Mouse (Mus musculus) testis, adult 2 months (tissue): Measurements from ENCODE around the gene Pofut1. TPM values are rescaled to one million over a fixed set of nuclear protein-coding genes. Genes with fewer than 3 reads are reported as not detected.

Experiments
- H3K27ac ChIP-seq: fragments of 200-500 bp; 2 replicates; pipeline ENCODE4 v1.5.1; 2012; ENCODE audit warnings: low read depth, low read length; ENCODE audit not compliant: control insufficient read depth, insufficient read depth
- H3K27me3 ChIP-seq: fragments of 200-500 bp; 2 replicates; pipeline ENCODE4 v1.6.1; 2012; ENCODE audit warnings: mild to moderate bottlenecking, low read length, moderate library complexity; ENCODE audit not compliant: control insufficient read depth, insufficient read depth
- H3K36me3 ChIP-seq: fragments of 200-500 bp; 2 replicates; pipeline ENCODE4 v1.6.1; 2012; ENCODE audit warnings: mild to moderate bottlenecking, low read length; ENCODE audit not compliant: control insufficient read depth, insufficient read depth
- H3K4me1 ChIP-seq: fragments of 200-500 bp; 2 replicates; pipeline ENCODE4 v1.6.1; 2012; ENCODE audit warnings: low read length; ENCODE audit not compliant: control insufficient read depth, insufficient read depth
- H3K4me3 ChIP-seq: fragments of 200-500 bp; 2 replicates; pipeline ENCODE4 v1.5.1; 2012; ENCODE audit warnings: low read depth, mild to moderate bottlenecking, low read length, moderate library complexity, mixed read lengths; ENCODE audit not compliant: control insufficient read depth
- CTCF ChIP-seq: fragments of 200-500 bp; IDR thresholded peaks from 2 replicates; pipeline ENCODE4 v1.5.1; 2012; ENCODE audit warnings: low read depth, mild to moderate bottlenecking, inconsistent platforms, low read length, moderate library complexity; ENCODE audit not compliant: control insufficient read depth, insufficient read depth, insufficient replicate concordance
- POLR2A ChIP-seq: fragments of 200-500 bp; IDR thresholded peaks from 2 replicates; pipeline ENCODE4 v1.6.1; 2012; ENCODE audit warnings: low read depth, mild to moderate bottlenecking, inconsistent platforms, low read length, moderate library complexity; ENCODE audit not compliant: control insufficient read depth
- polyA plus RNA-seq: library from polyadenylated mRNA; depleted of rRNA; stranded (reverse); fragments of >200 nt; gene quantifications from 2 replicates; pipeline ENCODE4 v1.2.3, GENCODE M21; 2012

Pofut1 gene
- polyA plus RNA-seq, 1 experiment = 10.8 TPM

DNA sequence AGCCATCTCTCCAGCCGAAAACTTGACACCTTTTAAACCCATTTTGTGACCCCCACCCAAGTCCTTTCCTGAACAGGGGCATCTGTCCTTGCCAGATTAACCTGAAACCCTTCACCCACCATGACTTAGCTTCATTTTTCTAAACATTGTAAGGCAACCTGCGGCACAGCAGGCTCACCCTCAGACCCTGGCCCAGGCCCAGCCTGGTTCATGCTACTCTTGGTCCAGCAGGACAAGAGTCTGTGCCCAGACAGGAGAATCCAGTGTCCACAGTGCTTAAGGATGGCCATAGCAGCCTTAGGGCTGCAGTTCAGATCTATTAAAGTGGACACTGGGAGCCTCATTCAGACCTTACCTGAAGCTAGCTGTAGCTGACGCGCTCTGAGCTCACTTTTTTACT lies 28.0 kb upstream of the Pofut1 start:
- Histone ChIP-seq H3K4me1 (no peaks in the 10 kb centered on the region), H3K27ac (no peak overlapping the region), H3K36me3 (no peaks in the 10 kb centered on the region), H3K4me3 (no peak overlapping the region), H3K27me3 (no peaks in the 10 kb centered on the region)
- no peak for TF ChIP-seq POLR2A
- no peak for TF ChIP-seq CTCF

DNA sequence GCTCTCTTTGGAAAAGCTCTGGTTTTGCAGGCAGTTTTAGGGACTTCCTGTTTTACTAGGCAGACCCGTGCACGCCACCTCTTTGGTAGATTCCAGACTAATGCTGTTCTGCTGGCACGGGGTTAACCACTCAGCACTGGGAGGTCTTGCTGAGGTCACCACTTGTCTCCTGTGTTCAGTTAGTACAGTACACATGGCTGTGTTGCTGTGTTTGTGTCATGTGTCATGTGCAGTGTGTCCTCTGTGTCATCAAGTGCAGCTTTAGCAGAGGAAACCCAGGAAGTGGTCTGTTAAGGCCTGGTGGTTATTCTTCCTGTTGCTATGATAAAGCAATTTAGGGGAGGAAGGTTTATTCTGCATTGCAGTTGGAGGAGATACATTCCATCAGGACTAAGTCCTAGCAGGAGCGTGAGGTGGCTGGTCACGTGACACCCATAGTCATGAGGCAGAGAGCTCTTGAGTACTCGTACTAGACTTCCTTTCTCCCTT lies 26.5 kb upstream of the Pofut1 start:
- no peak overlapping the region for H3K27ac ChIP-seq
- H3K27me3 ChIP-seq = no peaks in the 10 kb centered on the region
- H3K4me1 ChIP-seq = no peaks in the 10 kb centered on the region
- no peaks in the 10 kb centered on the region for H3K36me3 ChIP-seq
- TF ChIP-seq CTCF (no peak), POLR2A (no peak)
- no peak overlapping the region for H3K4me3 ChIP-seq

DNA sequence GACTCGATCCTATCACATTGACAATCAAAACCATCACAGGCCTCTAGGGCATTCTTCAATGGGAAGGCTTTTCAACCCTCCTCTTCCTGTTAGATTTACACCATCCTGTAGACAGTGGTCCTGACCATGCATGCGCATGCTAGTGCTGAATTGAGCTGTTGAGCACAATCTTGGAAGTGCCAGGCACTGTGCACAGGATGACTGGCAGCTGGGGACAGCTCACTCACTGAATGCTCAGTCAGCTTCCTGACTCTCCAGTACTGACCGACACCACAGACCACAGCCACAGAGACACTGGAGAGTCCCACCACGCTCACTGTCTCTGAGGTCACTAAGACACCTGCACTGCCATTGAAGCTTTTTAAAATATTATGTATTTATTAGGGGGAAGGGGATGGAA lies 25.9 kb upstream of the Pofut1 start:
- H3K4me1 ChIP-seq = no peaks in the 10 kb centered on the region
- no peak overlapping the region for H3K4me3 ChIP-seq
- H3K36me3 ChIP-seq = no peaks in the 10 kb centered on the region
- no peak overlapping the region for H3K27ac ChIP-seq
- TF ChIP-seq POLR2A (no peak), CTCF (no peak)
- no peaks in the 10 kb centered on the region for H3K27me3 ChIP-seq

DNA sequence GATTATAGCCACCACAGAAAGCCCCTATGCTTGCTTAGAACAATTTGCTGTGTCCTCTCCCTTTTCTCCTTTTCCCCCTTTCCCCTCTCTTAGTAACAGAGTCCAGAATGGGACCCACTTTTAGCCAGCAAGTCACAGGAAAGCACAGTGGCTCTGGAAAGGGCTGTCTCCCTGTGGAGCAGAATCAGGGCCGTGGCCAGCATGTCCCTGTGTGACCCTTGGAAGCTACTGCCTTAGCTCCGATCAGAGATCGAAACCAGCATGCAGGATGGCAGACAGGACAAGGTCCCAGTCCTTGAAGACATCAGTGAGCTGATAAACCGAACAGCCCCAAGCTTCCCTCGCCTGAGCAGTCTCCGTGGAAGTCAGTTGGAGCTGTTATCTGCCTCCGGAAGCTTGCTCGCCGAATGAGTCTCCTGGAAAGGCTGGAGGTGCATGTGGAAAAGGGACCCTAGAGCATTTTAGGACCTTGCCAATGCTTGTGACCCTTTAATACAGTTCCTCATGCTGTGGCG lies 23.4 kb upstream of the Pofut1 start:
- H3K27me3 ChIP-seq = no peaks in the 10 kb centered on the region
- no peaks in the 10 kb centered on the region for H3K4me1 ChIP-seq
- TF ChIP-seq POLR2A = no peak
- no peak for TF ChIP-seq CTCF
- H3K36me3 ChIP-seq = no peaks in the 10 kb centered on the region
- H3K4me3 ChIP-seq = no peak overlapping the region
- no peak overlapping the region for H3K27ac ChIP-seq

DNA sequence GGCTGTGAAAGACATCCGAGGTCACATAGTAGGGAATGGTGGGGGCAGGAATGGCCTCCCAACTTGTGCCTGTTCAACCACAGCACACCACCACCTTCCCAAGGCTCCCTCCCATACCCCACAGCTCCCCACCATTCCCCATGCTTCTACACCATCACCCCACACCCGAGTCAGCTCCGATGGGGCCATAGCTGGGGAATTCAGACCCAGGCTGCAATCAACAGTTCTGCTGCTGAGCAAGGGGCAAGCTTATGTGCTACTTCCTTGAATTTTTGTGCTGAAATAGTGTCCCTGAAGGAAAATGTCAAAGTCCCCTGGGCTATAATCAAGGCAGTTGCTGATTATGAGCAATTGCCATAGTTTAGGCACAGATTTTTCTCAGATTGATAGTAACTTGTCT lies 22.8 kb upstream of the Pofut1 start:
- Histone ChIP-seq H3K4me3 (no peak overlapping the region), H3K27ac (no peak overlapping the region), H3K27me3 (no peaks in the 10 kb centered on the region), H3K4me1 (no peaks in the 10 kb centered on the region), H3K36me3 (no peaks in the 10 kb centered on the region)
- no peak for TF ChIP-seq POLR2A
- TF ChIP-seq CTCF = no peak

DNA sequence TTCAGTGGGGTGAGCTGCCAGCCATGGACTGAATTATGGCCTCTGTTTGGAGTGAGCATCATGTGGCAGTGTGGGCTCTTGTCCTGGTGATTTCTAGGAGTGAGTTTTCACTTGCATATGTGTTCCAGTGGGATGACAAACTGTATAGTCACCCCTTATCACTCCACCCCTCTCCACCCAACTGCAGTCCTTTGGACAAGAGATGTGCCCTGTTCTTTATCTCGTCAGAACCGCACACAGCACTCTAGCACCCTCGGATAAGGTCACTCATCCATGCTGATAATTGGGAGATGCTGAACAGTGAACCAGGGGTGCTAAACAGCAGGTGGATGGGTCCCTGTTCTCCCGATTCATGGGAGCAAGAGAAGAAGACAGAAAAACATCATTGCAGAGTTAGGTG lies 19.7 kb upstream of the Pofut1 start:
- H3K36me3 ChIP-seq = no peaks in the 10 kb centered on the region
- no peaks in the 10 kb centered on the region for H3K27me3 ChIP-seq
- no peak overlapping the region for H3K27ac ChIP-seq
- no peak for TF ChIP-seq CTCF
- TF ChIP-seq POLR2A = no peak
- peaks cover 10% of the 10 kb centered on the region for H3K4me1 ChIP-seq
- H3K4me3 ChIP-seq = no peak overlapping the region

DNA sequence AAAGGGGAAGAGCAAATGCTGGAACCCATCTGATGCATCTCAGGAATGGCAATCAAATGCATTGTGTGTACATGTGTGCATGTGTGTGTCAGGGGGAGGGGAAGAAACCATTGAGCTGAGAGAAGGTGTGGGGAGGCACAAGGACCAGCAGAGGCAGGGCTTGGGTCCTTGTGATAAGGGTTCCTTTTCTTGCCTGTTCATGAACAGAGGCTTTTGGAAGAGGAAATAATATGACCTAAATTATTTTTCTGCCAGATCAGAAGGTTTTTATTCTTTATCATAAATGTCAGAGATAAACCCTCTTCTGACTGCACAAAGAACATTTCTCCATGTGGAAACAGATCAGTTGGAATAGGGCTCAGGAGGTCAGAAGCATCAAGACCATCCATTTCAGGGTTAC lies 19.2 kb upstream of the Pofut1 start:
- TF ChIP-seq POLR2A (no peak), CTCF (no peak)
- no peak overlapping the region for H3K4me3 ChIP-seq
- H3K4me1 ChIP-seq = peaks cover 10% of the 10 kb centered on the region
- no peaks in the 10 kb centered on the region for H3K27me3 ChIP-seq
- H3K36me3 ChIP-seq = no peaks in the 10 kb centered on the region
- no peak overlapping the region for H3K27ac ChIP-seq

DNA sequence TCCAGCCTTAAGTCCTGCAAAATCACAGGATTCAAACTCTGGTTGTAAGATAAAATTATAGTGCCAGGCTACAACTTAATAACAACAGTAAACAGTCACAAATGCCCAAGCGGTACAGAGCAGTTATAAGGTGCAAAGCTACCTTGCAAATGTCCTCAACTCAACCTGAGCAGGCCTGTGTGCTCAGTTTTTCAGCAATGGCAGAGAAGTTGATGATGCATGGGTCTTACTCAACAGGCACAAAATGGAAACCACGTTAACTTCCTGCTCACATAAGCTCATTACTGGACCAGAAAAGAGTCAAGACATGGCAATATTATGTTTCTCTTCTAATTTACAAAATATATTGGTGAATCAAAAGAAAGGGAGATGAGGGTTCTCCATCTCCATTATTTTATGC lies 18.8 kb upstream of the Pofut1 start:
- Histone ChIP-seq H3K36me3 (no peaks in the 10 kb centered on the region), H3K27me3 (no peaks in the 10 kb centered on the region), H3K27ac (no peak overlapping the region), H3K4me1 (peaks cover 10% of the 10 kb centered on the region), H3K4me3 (no peak overlapping the region)
- TF ChIP-seq POLR2A = no peak
- no peak for TF ChIP-seq CTCF
